Mouse (Mus musculus) gastrocnemius, adult 8-10 months (tissue): ENCODE results near the gene Prdm12. TPM values are rescaled to one million over a fixed set of nuclear protein-coding genes. Genes with fewer than 3 reads are reported as not detected.

Source experiments
- DNase-seq, 2 experiments: peaks; one replicate each; pipeline ENCODE4 v3.0.0; 2022; ENCODE audit warnings: low spot score in 2 of 2
- total RNA-seq, 4 experiments: library from RNA; stranded (reverse); gene quantifications; 2 replicates each; pipeline ENCODE4 v1.2.4; 2022

The Prdm12 gene
- not detected for total RNA-seq

GRCm38 (mm10) chr2:31639901-31640608, at the start of gene Prdm12:
TSS of gene Prdm12 (plus strand) at chr2:31640037.
- no peak for DNase-seq

GRCm38 (mm10) chr2:31591799-31592484, 47.9 kb upstream of the Prdm12 start:
- no peak for DNase-seq

GRCm38 (mm10) chr2:31607555-31607954, 32.3 kb upstream of the Prdm12 start:
- DNase-seq, result no peak

- no peak for DNase-seq
Measured at GRCm38 (mm10) chr2:31609859-31610261, 30.0 kb upstream of the Prdm12 start.

- DNase-seq, result no peak
Measured at GRCm38 (mm10) chr2:31610922-31611321, 28.9 kb upstream of the Prdm12 start.

- no peak for DNase-seq
Measured at GRCm38 (mm10) chr2:31611400-31611799, 28.4 kb upstream of the Prdm12 start.

- DNase-seq, result no peak
Measured at GRCm38 (mm10) chr2:31612627-31613026, 27.2 kb upstream of the Prdm12 start.

- no peak for DNase-seq
Measured at GRCm38 (mm10) chr2:31613781-31614180, 26.1 kb upstream of the Prdm12 start.

GRCm38 (mm10) chr2:31618484-31619161, 21.2 kb upstream of the Prdm12 start:
- no peak for DNase-seq

GRCm38 (mm10) chr2:31619208-31619607, 20.6 kb upstream of the Prdm12 start:
- DNase-seq, result no peak

GRCm38 (mm10) chr2:31633531-31633930, 6.3 kb upstream of the Prdm12 start:
- DNase-seq, result no peak

- no peak for DNase-seq
Measured at GRCm38 (mm10) chr2:31635281-31636137, 4.3 kb upstream of the Prdm12 start.

GRCm38 (mm10) chr2:31636138-31636741, 3.6 kb upstream of the Prdm12 start:
- no peak for DNase-seq

GRCm38 (mm10) chr2:31636742-31637141, 3.1 kb upstream of the Prdm12 start:
- DNase-seq, result no peak

- DNase-seq, result no peak
Measured at GRCm38 (mm10) chr2:31637311-31637710, 2.5 kb upstream of the Prdm12 start.

GRCm38 (mm10) chr2:31637807-31638206, 2.0 kb upstream of the Prdm12 start:
- no peak for DNase-seq

GRCm38 (mm10) chr2:31638581-31639465, 1.0 kb upstream of the Prdm12 start:
- DNase-seq, result no peak

- DNase-seq, result no peak
Measured at GRCm38 (mm10) chr2:31639466-31639760, 424 bp upstream of the Prdm12 start.

GRCm38 (mm10) chr2:31640609-31641507, 1.0 kb downstream of the Prdm12 start:
- no peak for DNase-seq
